Mouse (Mus musculus) liver, embryonic 14.5 days (tissue): ENCODE results near the gene AW822073.

Source experiments
- CTCF ChIP-seq: IDR thresholded peaks from 2 replicates; pipeline ENCODE4 v1.5.1; 2016; ENCODE audit warnings: antibody characterized with exemption, low read depth, control low read depth
- EP300 ChIP-seq: IDR thresholded peaks from 2 replicates; pipeline ENCODE4 v1.6.1; 2016; ENCODE audit warnings: antibody characterized with exemption, low read depth

DNA sequence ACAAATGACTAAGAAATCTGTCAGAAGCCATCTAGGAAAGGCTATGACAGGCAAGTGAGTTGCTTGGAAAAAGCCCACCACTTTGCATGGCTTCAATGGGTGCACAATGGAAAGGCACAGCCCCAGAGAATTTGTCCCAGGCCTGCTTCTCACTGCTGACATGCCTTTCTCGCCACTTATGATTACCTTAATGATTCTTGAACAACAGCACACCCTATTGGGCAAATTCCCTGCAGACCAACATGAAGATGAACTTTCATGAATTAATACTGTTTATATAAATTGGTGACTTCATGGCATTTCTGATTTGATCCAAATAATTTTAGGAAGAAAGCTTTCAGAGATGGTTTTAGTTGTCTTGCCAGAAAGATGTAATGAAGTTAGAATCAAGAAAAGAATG lies 24.8 kb upstream of the AW822073 start:
- TF ChIP-seq CTCF (no peak), EP300 (no peak)
